Mouse (Mus musculus) lung, postnatal 0 days (tissue): Measurements from ENCODE around the gene Farp1. TPM values are rescaled to one million over a fixed set of nuclear protein-coding genes. Genes with fewer than 3 reads are reported as not detected.
"Not testable (repeated sequence)": the region's sequence is repeated elsewhere in the genome, so short reads cannot be mapped to it uniquely, and the experiment has no call there.

Experiments used
- ATAC-seq: fragments of 200-750 bp; cut with Nextera tagmentation; 2 replicates; pipeline ENCODE4 v1.8.0; 2017; ENCODE audit warnings: moderate library complexity
- DNase-seq: peaks from one replicate; pipeline ENCODE4 v3.0.0-alpha.2; 2016; ENCODE audit warnings: low spot score
- H3K27ac ChIP-seq: fragments of 300-500 bp; sonication (generic); 2 replicates; pipeline ENCODE4 v1.5.1; 2014; ENCODE audit warnings: antibody characterized with exemption, mild to moderate bottlenecking, low read length, mixed read lengths
- H3K27me3 ChIP-seq: fragments of 300-500 bp; sonication (generic); replicated peaks from 2 replicates; pipeline ENCODE4 v1.6.1; 2014; ENCODE audit warnings: low read length, mixed read lengths; ENCODE audit not compliant: insufficient read depth
- H3K36me3 ChIP-seq: fragments of 300-500 bp; sonication (generic); 2 replicates; pipeline ENCODE4 v1.6.1; 2014; ENCODE audit warnings: low read length, mixed read lengths; ENCODE audit not compliant: insufficient read depth
- H3K4me1 ChIP-seq: fragments of 300-500 bp; sonication (generic); 2 replicates; pipeline ENCODE4 v1.6.1; 2014; ENCODE audit warnings: antibody characterized with exemption, low read depth, low read length, mixed read lengths; ENCODE audit not compliant: insufficient read depth
- H3K4me2 ChIP-seq: fragments of 300-500 bp; sonication (generic); replicated peaks from 2 replicates; pipeline ENCODE4 v1.6.1; 2014; ENCODE audit warnings: low read depth, mild to moderate bottlenecking, low read length, moderate library complexity, mixed read lengths
- H3K4me3 ChIP-seq: fragments of 300-500 bp; sonication (generic); 2 replicates; pipeline ENCODE4 v1.5.1; 2014; ENCODE audit warnings: low read depth, low read length
- H3K9ac ChIP-seq: fragments of 300-500 bp; sonication (generic); replicated peaks from 2 replicates; pipeline ENCODE4 v1.6.1; 2014; ENCODE audit warnings: low read depth, mild to moderate bottlenecking
- H3K9me3 ChIP-seq: fragments of 300-500 bp; sonication (generic); 2 replicates; pipeline ENCODE4 v1.6.1; 2016; ENCODE audit warnings: low read length, mixed read lengths
- CTCF ChIP-seq: IDR thresholded peaks from 2 replicates; pipeline ENCODE4 v1.5.1; 2016; ENCODE audit warnings: antibody characterized with exemption, mild to moderate bottlenecking
- EP300 ChIP-seq: IDR thresholded peaks from 2 replicates; pipeline ENCODE4 v1.6.1; 2016; ENCODE audit warnings: antibody characterized with exemption, mild to moderate bottlenecking, control low read depth
- WGBS: fragments of 180-500 bp; shearing (Covaris S2); extraction: QIAGEN DNeasy Blood & Tissue Kit; methylation state at CpG from one replicate; pipeline ENCODE4 v1.1.7; 2014; 5-methylcytosine and 5-hydroxymethylcytosine counted together
- polyA plus RNA-seq: library from polyadenylated mRNA; unstranded; fragments of >200 nt; fragmentation: Nextera tagmentation; extraction: Ambion mirVana; gene quantifications from 2 replicates; pipeline ENCODE4 v1.2.1, GENCODE M21; 2015

Gene Farp1
- polyA plus RNA-seq, 1 experiment from 2014 or later: 17.9 TPM

DNA sequence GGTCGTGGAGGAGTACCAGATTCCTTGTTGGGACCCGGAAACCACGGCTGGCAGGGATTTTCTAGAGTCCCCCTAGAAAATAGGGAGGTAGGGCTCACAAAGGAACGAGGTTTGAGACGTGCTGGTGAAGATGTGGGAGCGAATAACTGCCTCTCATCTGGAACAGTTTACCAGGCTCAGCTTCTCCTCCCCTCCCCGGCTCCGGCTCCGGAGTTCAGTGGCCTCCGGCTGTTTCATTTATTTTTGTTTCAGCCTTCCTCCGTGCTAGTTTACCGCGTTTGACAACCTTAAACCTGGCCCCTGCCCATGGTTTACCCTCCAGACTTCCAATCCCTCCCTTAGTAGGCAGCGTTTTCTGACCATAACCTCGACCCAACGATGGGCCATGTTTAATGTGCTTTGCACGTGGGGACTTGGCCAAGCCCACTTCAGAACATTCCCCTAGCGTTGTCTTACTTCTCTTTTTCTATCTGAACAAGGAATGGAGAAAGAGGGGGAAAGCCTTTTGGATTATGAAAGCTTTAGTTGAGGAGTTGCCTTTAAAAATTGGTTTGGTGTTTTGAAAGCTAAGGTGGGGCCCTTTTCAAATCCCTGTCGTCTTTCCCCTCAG, 1.7 kb downstream of the Farp1 start:
- WGBS: 2% methylated on average over 19 of the region's 19 CpGs
- Histone ChIP-seq H3K9ac (peak overlapping the region; percentile 90), H3K4me1 (no peaks in the 10 kb centered on the region; the same call in 1 of the 2 replicates), H3K27ac (peak overlapping the region; percentile 86), H3K9me3 (no peaks in the 10 kb centered on the region), H3K36me3 (no peaks in the 10 kb centered on the region), H3K4me2 (peak overlapping the region; percentile 55), H3K27me3 (no peaks in the 10 kb centered on the region), H3K4me3 (peak overlapping the region; percentile 86)
- DNase-seq: peak; percentile 41
- no peak for TF ChIP-seq EP300
- no peak for TF ChIP-seq CTCF
- no peak for ATAC-seq

DNA sequence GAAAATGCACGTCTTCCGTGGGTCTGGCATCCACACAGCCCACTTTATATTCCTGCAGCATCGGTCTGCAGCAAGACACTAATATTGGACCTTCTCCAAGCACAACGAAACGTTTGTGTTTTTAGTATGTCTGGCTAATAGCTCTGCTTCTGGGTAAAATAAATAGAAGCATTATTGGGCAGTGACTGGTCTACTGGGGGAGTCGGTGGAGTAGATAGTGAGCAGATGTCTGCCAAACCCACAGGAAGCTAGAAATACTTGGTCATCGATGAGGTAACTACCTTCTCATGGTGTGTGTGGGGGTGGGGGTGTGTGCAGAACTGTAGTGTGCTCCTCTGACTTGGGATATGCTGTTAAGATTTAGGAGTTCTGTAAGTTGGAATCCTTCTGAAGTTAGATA, 2.3 kb downstream of the Farp1 start:
- no peaks in the 10 kb centered on the region; the same call in 1 of the 2 replicates for H3K4me1 ChIP-seq
- peak overlapping the region; percentile 55 for H3K4me2 ChIP-seq
- H3K9ac ChIP-seq: peak overlapping the region; percentile 90; the same call in 1 of the 2 replicates
- H3K4me3 ChIP-seq: peak overlapping the region; percentile 86
- H3K36me3 ChIP-seq: no peaks in the 10 kb centered on the region
- ATAC-seq (no peak), DNase-seq (peak; percentile 65)
- no peak for TF ChIP-seq CTCF
- no peak for TF ChIP-seq EP300
- H3K9me3 ChIP-seq: no peaks in the 10 kb centered on the region
- H3K27me3 ChIP-seq: no peaks in the 10 kb centered on the region
- WGBS: 3% methylated on average over 7 of the region's 7 CpGs
- H3K27ac ChIP-seq: no peak overlapping the region

DNA sequence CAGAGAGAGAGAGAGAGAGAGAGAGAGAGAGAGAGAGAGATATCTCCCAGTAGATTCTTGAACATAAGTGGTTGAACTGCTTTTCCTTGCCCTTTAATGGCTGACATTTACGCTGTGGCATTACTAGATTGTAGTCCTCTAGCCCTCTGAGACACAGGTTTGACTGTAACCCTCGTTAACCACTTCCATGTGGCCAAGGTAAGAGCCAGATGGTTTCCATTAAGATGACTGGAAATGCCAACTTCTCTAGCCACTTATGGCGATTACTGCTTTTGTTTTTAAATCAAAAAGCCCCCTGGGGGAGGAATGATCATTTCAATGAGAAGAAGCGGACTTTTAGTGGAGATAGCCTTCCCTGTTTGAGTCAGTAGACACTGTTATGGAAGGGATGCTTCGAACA, 3.7 kb downstream of the Farp1 start:
- Histone ChIP-seq H3K27me3 (no peaks in the 10 kb centered on the region), H3K4me3 (no peak overlapping the region), H3K27ac (no peak overlapping the region), H3K9me3 (no peaks in the 10 kb centered on the region), H3K4me1 (no peaks in the 10 kb centered on the region; the same call in 1 of the 2 replicates), H3K36me3 (no peaks in the 10 kb centered on the region), H3K4me2 (no peak overlapping the region), H3K9ac (no peak overlapping the region)
- TF ChIP-seq CTCF: no peak
- no peak for TF ChIP-seq EP300
- WGBS: 62% methylated on average over 5 of the region's 5 CpGs
- ATAC-seq: no peak
- no peak for DNase-seq

DNA sequence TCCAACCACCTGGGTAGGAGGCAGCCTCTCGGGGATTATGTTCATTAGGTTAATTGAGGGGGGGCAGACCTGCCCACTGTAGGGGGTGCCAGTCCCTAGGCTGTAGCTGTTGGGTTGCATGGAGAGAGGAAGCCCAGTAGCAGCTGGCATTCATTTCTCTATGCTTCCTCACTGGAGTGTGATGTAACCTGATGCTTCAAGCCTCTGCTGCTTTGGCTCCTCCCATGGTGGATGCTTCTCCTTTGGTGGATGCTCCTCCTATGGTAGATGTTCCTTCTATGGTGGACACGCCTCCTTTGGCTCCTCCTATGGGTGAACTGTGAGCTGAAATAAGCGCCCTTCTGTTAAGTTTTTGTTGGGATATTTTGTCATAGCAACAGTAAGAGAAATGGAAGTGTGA, 9.1 kb downstream of the Farp1 start:
- peak; percentile 26; the same call in 1 of the 2 replicates for ATAC-seq
- H3K36me3 ChIP-seq: no peaks in the 10 kb centered on the region
- H3K4me3 ChIP-seq: no peak overlapping the region
- no peak for TF ChIP-seq CTCF
- no peak for TF ChIP-seq EP300
- no peaks in the 10 kb centered on the region for H3K9me3 ChIP-seq
- 90% methylated on average over 3 of the region's 3 CpGs for WGBS
- no peak for DNase-seq
- H3K4me2 ChIP-seq: no peak overlapping the region
- no peaks in the 10 kb centered on the region for H3K4me1 ChIP-seq
- no peak overlapping the region for H3K27ac ChIP-seq
- no peaks in the 10 kb centered on the region for H3K27me3 ChIP-seq
- H3K9ac ChIP-seq: no peak overlapping the region

DNA sequence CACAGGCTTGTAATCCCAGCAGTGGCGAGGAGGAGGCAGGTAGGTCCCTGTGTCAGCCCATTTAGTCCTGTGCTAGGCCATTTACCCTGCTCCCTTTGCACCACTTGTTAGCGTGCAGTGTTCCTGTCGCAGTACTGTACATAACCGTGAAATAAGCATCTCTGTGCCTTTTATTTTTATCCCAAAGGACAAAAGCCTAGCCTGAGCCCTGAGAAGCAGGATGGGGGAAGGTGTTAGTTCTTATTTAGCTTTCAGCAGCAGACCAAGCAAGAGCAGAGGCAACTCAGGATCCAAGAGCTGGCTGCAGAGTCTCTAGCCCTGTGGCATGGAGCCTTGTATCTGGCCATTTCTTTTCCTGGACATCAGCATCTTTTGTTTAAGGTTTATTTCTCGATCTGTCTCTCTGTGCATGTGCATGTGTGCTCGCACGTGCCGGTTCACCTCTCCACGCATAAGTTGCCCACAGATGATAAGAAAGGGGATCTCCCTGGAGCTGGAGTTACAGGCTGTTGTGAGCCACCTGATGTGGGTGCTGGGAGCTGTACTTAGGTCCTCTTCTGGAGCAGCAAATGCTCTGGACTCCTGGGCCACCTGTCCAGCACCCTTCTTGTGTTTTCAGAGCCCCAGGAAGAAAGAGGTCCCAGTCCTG, 11.4 kb downstream of the Farp1 start:
- H3K27ac ChIP-seq: no peak overlapping the region
- no peak for ATAC-seq
- 66% methylated on average over 9 of the region's 9 CpGs for WGBS

DNA sequence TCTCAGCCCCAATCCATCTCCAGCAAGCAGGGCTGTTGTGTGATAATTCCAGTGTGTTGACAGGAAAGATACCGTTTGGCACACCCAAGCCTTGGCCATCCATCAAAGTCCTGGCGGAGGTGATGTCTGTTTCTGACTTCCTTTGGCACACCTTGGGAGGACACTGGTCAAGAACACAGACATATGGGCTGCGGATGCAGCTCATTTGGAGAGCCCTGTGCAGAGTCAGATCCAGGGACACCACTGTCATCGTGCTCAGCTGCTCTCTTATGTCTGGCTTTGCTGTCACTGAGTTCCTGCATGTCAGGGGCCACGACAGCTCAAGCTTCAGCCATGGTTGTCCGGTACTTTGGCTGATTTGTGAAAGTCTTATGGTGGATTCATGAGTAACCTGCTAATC, 12.8 kb downstream of the Farp1 start:
- no peak overlapping the region for H3K9ac ChIP-seq
- no peak overlapping the region for H3K27ac ChIP-seq
- 62% methylated on average over 6 of the region's 6 CpGs for WGBS

More for the DNA sequence above, 11.4 kb downstream of the Farp1 start:
- Histone ChIP-seq H3K4me2 (no peak overlapping the region), H3K27me3 (no peaks in the 10 kb centered on the region), H3K36me3 (no peaks in the 10 kb centered on the region), H3K9me3 (no peaks in the 10 kb centered on the region), H3K9ac (no peak overlapping the region), H3K4me3 (no peak overlapping the region), H3K4me1 (peaks cover 6% of the 10 kb centered on the region; the same call in 1 of the 2 replicates)
- DNase-seq: no peak
- no peak for TF ChIP-seq EP300
- no peak for TF ChIP-seq CTCF

DNA sequence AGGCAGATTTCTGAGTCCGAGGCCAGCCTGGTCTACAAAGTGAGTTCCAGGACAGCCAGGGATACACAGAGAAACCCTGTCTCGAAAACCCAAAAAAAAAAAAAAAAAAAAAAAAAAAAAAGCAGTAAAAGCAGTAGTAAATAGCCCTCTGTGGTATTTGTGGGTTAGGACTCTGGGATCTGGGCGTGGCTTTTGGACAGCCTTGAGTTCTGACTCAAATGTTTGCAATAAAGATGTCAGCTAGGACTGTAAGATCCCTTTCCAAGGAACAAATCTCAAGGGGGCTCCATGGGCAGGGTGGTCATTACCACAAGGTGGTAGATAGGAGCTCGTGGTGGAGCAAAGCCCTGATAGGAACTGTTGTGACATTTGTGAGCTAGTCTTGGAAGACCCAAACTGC, 16.0 kb downstream of the Farp1 start:
- H3K36me3 ChIP-seq, H3K9me3 ChIP-seq, H3K27me3 ChIP-seq, H3K4me3 ChIP-seq, H3K27ac ChIP-seq, H3K9ac ChIP-seq, ATAC-seq, H3K4me2 ChIP-seq: not testable (repeated sequence)
- peaks cover 16% of the 10 kb centered on the region; the same call in 1 of the 2 replicates for H3K4me1 ChIP-seq
- 78% methylated on average over 3 of the region's 4 CpGs for WGBS
- peak; percentile 53 for DNase-seq

More for the DNA sequence above, 12.8 kb downstream of the Farp1 start:
- Histone ChIP-seq H3K36me3 (no peaks in the 10 kb centered on the region), H3K4me2 (no peak overlapping the region), H3K27me3 (no peaks in the 10 kb centered on the region), H3K9me3 (no peaks in the 10 kb centered on the region), H3K4me1 (peaks cover 10% of the 10 kb centered on the region; the same call in 1 of the 2 replicates), H3K4me3 (no peak overlapping the region)
- DNase-seq (no peak), ATAC-seq (no peak)
- TF ChIP-seq CTCF (no peak), EP300 (no peak)
